Mouse (Mus musculus) C2C12 (cell line): Measurements from ENCODE around the gene Bpnt1.

ENCODE experiments used
- CTCF ChIP-seq: IDR thresholded peaks from one replicate; pipeline ENCODE4 v1.5.1; 2011; ENCODE audit not compliant: control insufficient read depth, insufficient read depth, insufficient read length
- MAX ChIP-seq: IDR thresholded peaks from one replicate; pipeline ENCODE4 v1.6.1; 2011; ENCODE audit warnings: mild to moderate bottlenecking, control low read depth
- MYOD1 ChIP-seq: IDR thresholded peaks from one replicate; pipeline ENCODE4 v1.6.1; 2011; ENCODE audit warnings: low read depth; ENCODE audit not compliant: control insufficient read depth, insufficient read length

DNA sequence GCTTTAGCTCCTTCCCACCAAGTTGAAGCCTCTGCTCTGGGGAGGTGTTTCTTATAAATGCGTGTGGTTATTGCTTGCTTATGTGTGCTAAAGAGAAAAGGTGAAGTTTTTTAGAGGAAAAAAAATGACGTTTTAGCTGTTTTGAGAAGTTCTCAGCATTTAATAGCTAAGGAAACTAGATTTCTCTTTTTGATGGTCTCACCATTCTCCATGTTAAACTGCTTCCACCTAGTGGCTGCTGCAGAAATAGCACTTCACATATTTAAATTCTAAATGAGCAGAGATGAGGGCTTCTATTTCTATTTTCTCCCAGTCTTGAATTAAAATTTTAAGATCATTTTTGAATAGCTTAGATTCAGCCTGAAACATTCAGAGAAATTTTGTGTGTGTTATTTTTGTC is 72.1 kb downstream of the Bpnt1 start:
- TF ChIP-seq CTCF (no peak), MYOD1 (no peak), MAX (no peak)
